Mouse (Mus musculus): Measurements from ENCODE around the gene Gas2l1. TPM values are rescaled to one million over a fixed set of nuclear protein-coding genes. Genes with fewer than 3 reads are reported as not detected.

Gas2l1 gene
- total and polyA plus RNA-seq, 2 experiments from 2014 or later = 17.3 to 38.1 TPM

DNA sequence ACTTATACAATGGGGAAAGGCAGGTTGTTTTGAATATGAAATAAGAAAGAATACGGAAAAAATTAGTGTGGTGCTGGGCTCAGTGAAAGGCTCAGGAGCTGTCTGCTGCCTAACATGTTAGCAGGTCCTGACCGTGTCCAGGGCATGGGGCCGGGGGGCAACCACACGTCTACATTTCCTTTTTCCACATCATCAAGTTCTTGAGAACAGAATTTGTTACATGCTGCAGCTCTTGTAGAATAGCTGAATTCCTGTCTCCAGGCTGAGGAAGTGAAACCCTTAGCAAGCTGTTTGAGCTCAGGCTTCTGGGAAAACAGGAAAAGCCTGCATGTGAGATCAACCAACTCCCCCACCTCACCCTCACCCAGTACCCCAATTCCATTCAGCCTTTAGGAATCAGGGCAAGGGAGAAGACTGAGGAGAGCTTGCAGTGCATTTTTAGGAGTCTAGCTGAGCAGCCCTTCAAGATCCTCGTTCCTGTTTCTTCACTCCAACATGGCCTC is 52.9 kb downstream of the Gas2l1 start:
- no peaks in the 10 kb centered on the region for H3K4me1 ChIP-seq (ENCODE audit: insufficient read depth, low read length)
- ATAC-seq = no peak
- no peak for DNase-seq (ENCODE audit: low spot score)
- no peak overlapping the region for H3K4me2 ChIP-seq (ENCODE audit: low read depth, low read length)
- no peak overlapping the region for H3K9ac ChIP-seq (replicated peaks; ENCODE audit: low read length)
- no peaks in the 10 kb centered on the region for H3K27me3 ChIP-seq (ENCODE audit: insufficient read depth, low read length)
- no peak for TF ChIP-seq CTCF (IDR thresholded peaks at IDR 0.05; ENCODE audit: low read depth)
- H3K27ac ChIP-seq = 0 out of 2 replicates have a peak overlapping the region, but pooled peaks have one; percentile 15
- no peaks in the 10 kb centered on the region for H3K9me3 ChIP-seq (ENCODE audit: low read length)
- WGBS = 78% methylated on average over 5 of the region's 5 CpGs
- H3K4me3 ChIP-seq (ENCODE audit: low read length) = no peak overlapping the region
- peaks cover 42% of the 10 kb centered on the region for H3K36me3 ChIP-seq (ENCODE audit: insufficient read depth, low read length)

DNA sequence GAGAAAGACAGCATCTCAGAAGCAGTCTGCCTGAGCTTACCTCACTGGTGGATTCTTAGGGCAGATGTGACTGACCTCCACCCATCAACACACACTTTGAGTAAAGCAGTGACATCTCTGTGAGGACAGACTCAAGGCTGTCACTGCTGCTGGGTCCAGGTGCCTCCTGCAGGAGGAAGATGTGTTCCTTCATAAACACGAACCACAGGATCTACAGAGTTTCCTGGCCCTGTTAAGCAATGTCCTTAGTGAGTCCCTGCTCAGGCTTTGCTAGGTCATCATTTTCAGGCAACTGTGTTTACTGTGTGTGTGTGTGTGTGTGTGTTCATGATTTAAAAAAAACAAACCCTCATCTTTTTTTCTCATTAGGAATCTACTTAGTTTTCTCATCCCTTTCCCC is 53.6 kb downstream of the Gas2l1 start:
- no peaks in the 10 kb centered on the region for H3K9me3 ChIP-seq (ENCODE audit: low read length)
- H3K27me3 ChIP-seq (ENCODE audit: insufficient read depth, low read length) = no peaks in the 10 kb centered on the region
- H3K36me3 ChIP-seq (ENCODE audit: insufficient read depth, low read length) = peaks cover 35% of the 10 kb centered on the region
- H3K27ac ChIP-seq = no peak overlapping the region
- H3K9ac ChIP-seq (replicated peaks; ENCODE audit: low read length) = no peak overlapping the region
- H3K4me1 ChIP-seq (ENCODE audit: insufficient read depth, low read length) = no peaks in the 10 kb centered on the region
- ATAC-seq (no peak), DNase-seq (ENCODE audit: low spot score) (no peak)
- no peak for TF ChIP-seq CTCF (IDR thresholded peaks at IDR 0.05; ENCODE audit: low read depth)
- no peak overlapping the region for H3K4me2 ChIP-seq (ENCODE audit: low read depth, low read length)
- 94% methylated on average over 1 of the region's 1 CpGs for WGBS
- H3K4me3 ChIP-seq (ENCODE audit: low read length) = no peak overlapping the region

DNA sequence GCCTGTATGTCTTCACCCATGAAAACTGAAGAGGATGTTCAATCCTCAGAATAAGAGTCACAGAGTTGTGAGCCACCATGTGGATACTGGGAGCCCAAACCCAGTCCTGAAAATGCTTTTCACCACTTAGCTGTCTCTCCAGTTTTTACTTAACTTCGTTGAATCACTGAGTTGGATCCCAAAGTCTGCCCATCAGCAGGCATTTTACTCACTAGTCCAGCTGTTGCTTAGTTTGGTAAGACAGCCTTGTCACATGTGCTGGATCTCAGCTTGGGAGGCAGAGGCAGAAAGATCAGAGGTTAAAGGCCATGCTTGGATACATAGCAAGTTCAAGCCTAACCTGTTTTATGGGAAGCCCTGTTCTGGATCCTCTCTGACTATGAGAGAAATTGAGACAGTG is 54.9 kb downstream of the Gas2l1 start:
- H3K9ac ChIP-seq (replicated peaks; ENCODE audit: low read length) = no peak overlapping the region
- H3K27me3 ChIP-seq (ENCODE audit: insufficient read depth, low read length) = no peaks in the 10 kb centered on the region
- ATAC-seq (no peak), DNase-seq (ENCODE audit: low spot score) (no peak)
- WGBS = 75% methylated on average over 1 of the region's 1 CpGs
- H3K4me1 ChIP-seq (ENCODE audit: insufficient read depth, low read length) = no peaks in the 10 kb centered on the region
- no peak overlapping the region for H3K27ac ChIP-seq
- no peak for TF ChIP-seq CTCF (IDR thresholded peaks at IDR 0.05; ENCODE audit: low read depth)
- H3K4me2 ChIP-seq (ENCODE audit: low read depth, low read length) = no peak overlapping the region
- H3K36me3 ChIP-seq (ENCODE audit: insufficient read depth, low read length) = peaks cover 31% of the 10 kb centered on the region
- H3K9me3 ChIP-seq (ENCODE audit: low read length) = no peaks in the 10 kb centered on the region
- no peak overlapping the region for H3K4me3 ChIP-seq (ENCODE audit: low read length)

DNA sequence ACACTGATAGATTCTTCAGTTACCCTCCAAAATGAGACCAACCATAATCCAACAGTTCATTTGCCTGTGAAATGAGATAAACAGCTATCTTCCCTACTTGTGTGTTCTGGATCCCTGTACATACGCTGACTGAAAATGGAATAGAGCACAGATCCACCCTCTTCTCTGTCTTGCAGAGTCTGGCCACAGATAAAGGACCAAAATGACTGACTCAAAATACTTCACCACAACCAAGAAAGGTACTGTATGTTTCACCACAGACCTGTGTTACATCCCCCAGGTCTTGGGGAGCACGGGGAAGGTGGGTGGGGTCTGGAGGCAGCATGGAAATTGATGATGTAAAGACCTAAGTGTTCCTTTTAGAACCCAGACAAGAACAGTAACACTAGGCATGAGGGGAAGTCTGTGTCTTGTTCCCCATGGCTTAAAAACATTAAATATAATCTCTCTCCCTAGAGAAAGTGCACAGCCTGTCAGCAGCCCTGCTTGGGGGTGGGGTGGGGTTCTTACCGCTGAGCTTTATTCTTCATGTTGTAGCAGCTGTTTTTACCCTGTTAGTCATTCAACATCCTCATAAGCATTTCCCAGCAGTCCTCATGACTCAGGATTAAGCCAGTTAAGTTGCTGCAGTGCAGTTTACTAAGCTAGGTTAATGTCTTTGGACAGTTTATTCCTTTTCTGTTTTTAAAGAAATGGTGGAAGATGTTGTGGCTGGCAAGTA is 55.6 kb downstream of the Gas2l1 start:
- WGBS = 82% methylated on average over 3 of the region's 3 CpGs
- H3K4me3 ChIP-seq (ENCODE audit: low read length) = no peak overlapping the region
- no peak overlapping the region for H3K4me2 ChIP-seq (ENCODE audit: low read depth, low read length)
- H3K27me3 ChIP-seq (ENCODE audit: insufficient read depth, low read length) = no peaks in the 10 kb centered on the region
- H3K9ac ChIP-seq (replicated peaks; ENCODE audit: low read length) = no peak overlapping the region
- TF ChIP-seq CTCF (IDR thresholded peaks at IDR 0.05; ENCODE audit: low read depth) = no peak
- no peaks in the 10 kb centered on the region for H3K9me3 ChIP-seq (ENCODE audit: low read length)
- H3K27ac ChIP-seq = no peak overlapping the region
- H3K36me3 ChIP-seq (ENCODE audit: insufficient read depth, low read length) = peaks cover 30% of the 10 kb centered on the region
- DNase-seq (ENCODE audit: low spot score) = no peak
- H3K4me1 ChIP-seq (ENCODE audit: insufficient read depth, low read length) = no peaks in the 10 kb centered on the region
- ATAC-seq = no peak

DNA sequence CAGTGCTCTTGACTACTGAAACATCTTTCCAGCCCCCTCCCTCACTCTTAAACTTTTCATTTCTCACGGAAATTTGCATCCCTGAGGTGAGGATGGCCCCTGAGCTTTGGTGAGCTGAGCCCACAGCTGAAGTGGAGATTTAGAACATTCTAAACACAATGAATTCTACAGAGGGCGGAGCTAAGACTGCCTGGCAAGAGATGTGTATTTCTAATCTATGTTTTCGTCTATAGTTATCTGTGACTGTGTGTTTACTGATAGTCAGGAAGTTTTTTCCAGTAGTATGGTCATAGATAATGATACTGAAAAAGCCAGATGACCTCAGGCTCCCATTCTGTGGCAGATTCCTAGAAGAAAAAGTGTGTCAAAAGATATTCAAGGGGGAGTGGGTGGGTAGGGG is 56.3 kb downstream of the Gas2l1 start:
- Histone ChIP-seq H3K9me3 (ENCODE audit: low read length) (no peaks in the 10 kb centered on the region), H3K27ac (no peak overlapping the region), H3K4me2 (ENCODE audit: low read depth, low read length) (no peak overlapping the region), H3K27me3 (ENCODE audit: insufficient read depth, low read length) (no peaks in the 10 kb centered on the region), H3K4me1 (ENCODE audit: insufficient read depth, low read length) (no peaks in the 10 kb centered on the region), H3K9ac (replicated peaks; ENCODE audit: low read length) (no peak overlapping the region), H3K36me3 (ENCODE audit: insufficient read depth, low read length) (peaks cover 24% of the 10 kb centered on the region; the same call in 1 of the 2 replicates), H3K4me3 (ENCODE audit: low read length) (no peak overlapping the region)
- DNase-seq (ENCODE audit: low spot score) (no peak), ATAC-seq (no peak)
- TF ChIP-seq CTCF (IDR thresholded peaks at IDR 0.05; ENCODE audit: low read depth) = no peak
- 90% methylated on average over 3 of the region's 3 CpGs for WGBS

DNA sequence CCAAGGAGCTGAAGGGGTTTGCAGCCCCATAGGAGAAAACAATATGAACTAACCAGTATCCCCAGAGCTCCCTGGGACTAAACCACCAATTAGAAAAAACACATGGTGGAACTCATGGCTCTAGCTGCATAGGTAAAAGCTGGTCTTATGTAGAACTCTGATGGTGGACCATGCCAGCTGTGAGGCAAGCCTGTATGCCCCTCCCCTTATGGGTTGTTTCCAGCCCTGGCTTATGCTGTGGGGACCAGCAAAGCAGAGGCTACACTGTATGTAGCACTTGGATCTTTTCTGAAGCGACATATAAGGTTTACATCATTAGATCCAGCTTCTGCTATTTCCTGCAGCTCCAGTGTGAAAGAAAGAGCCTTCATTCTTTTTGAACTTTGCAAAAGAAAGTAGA is 57.9 kb downstream of the Gas2l1 start:
- no peak overlapping the region for H3K4me3 ChIP-seq (ENCODE audit: low read length)
- no peaks in the 10 kb centered on the region for H3K4me1 ChIP-seq (ENCODE audit: insufficient read depth, low read length)
- WGBS = 86% methylated on average over 1 of the region's 1 CpGs
- no peaks in the 10 kb centered on the region for H3K27me3 ChIP-seq (ENCODE audit: insufficient read depth, low read length)
- no peak overlapping the region for H3K4me2 ChIP-seq (ENCODE audit: low read depth, low read length)
- H3K9me3 ChIP-seq (ENCODE audit: low read length) = no peaks in the 10 kb centered on the region
- ATAC-seq = no peak
- no peak for TF ChIP-seq CTCF (IDR thresholded peaks at IDR 0.05; ENCODE audit: low read depth)
- H3K36me3 ChIP-seq (ENCODE audit: insufficient read depth, low read length) = peaks cover 19% of the 10 kb centered on the region; the same call in 1 of the 2 replicates
- H3K27ac ChIP-seq = no peak overlapping the region
- no peak overlapping the region for H3K9ac ChIP-seq (replicated peaks; ENCODE audit: low read length)
- no peak for DNase-seq (ENCODE audit: low spot score)

DNA sequence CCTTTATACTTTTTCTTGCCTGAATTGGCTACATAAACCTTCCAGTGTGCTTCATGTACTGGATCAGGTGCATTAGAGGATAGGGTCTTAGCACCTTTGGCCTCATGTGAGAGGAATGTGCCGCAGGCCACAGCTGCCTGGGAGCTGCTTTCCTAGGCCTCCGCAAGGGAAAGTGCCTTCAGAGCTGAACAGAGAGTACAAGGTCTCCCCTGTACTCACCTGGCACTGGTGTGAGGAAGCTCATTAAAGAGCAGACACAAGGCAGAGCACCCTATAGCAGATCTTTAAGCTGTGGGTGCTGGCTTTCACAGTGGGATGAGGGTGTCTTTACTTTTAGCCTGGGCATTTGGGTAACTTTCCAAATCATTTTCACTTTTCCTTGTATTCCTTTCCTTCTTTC is 59.6 kb downstream of the Gas2l1 start:
- H3K9me3 ChIP-seq (ENCODE audit: low read length) = no peaks in the 10 kb centered on the region
- WGBS = 97% methylated on average over 2 of the region's 2 CpGs
- DNase-seq (ENCODE audit: low spot score) = no peak

More for the DNA sequence above, 59.6 kb downstream of the Gas2l1 start:
- peaks cover 14% of the 10 kb centered on the region; the same call in 1 of the 2 replicates for H3K36me3 ChIP-seq (ENCODE audit: insufficient read depth, low read length)
- no peaks in the 10 kb centered on the region for H3K4me1 ChIP-seq (ENCODE audit: insufficient read depth, low read length)
- no peaks in the 10 kb centered on the region for H3K27me3 ChIP-seq (ENCODE audit: insufficient read depth, low read length)
- H3K4me2 ChIP-seq (ENCODE audit: low read depth, low read length) = no peak overlapping the region
- no peak for ATAC-seq
- H3K4me3 ChIP-seq (ENCODE audit: low read length) = no peak overlapping the region
- TF ChIP-seq CTCF (IDR thresholded peaks at IDR 0.05; ENCODE audit: low read depth) = no peak
- H3K9ac ChIP-seq (replicated peaks; ENCODE audit: low read length) = no peak overlapping the region
- no peak overlapping the region for H3K27ac ChIP-seq

Small RNA genes within 50 kb of the gene (microRNA-seq; reads per million reads assigned to microRNA genes)
- 0 to 0.18 reads per million in 2 experiments for gene Gm47296

Other genes with a start within 250 kb of the Gas2l1 start
- gene Nf2, start 215.8 kb downstream of the Gas2l1 start, total RNA-seq (2014; rRNA removed) = 93.1 and 97.6 TPM in 2 replicates
- 55.5 and 57.4 TPM in 2 replicates for gene Nf2, start 215.8 kb downstream of the Gas2l1 start, polyA plus RNA-seq (2015; fragmentation: Nextera tagmentation; extraction: Ambion mirVana)
- gene Nipsnap1, start 191.4 kb downstream of the Gas2l1 start, total RNA-seq (2014; rRNA removed) = 118 and 140 TPM in 2 replicates
- 114 and 116 TPM in 2 replicates for gene Nipsnap1, start 191.4 kb downstream of the Gas2l1 start, polyA plus RNA-seq (2015; fragmentation: Nextera tagmentation; extraction: Ambion mirVana)
- gene Thoc5, start 170.0 kb downstream of the Gas2l1 start, total RNA-seq (2014; rRNA removed) = 30.3 and 37.8 TPM in 2 replicates
- 36.5 and 38.1 TPM in 2 replicates for gene Thoc5, start 170.0 kb downstream of the Gas2l1 start, polyA plus RNA-seq (2015; fragmentation: Nextera tagmentation; extraction: Ambion mirVana)
- 46.6 and 60.3 TPM in 2 replicates for gene Nefh, start 117.3 kb downstream of the Gas2l1 start, total RNA-seq (2014; rRNA removed)
- 21.7 and 22.5 TPM in 2 replicates for gene Nefh, start 117.3 kb downstream of the Gas2l1 start, polyA plus RNA-seq (2015; fragmentation: Nextera tagmentation; extraction: Ambion mirVana)
- 141 and 150 TPM in 2 replicates for gene Ap1b1, start 78.5 kb downstream of the Gas2l1 start, total RNA-seq (2014; rRNA removed)
- gene Ap1b1, start 78.5 kb downstream of the Gas2l1 start, polyA plus RNA-seq (2015; fragmentation: Nextera tagmentation; extraction: Ambion mirVana) = 85.3 and 89.1 TPM in 2 replicates
- gene Rasl10a, start 7.2 kb downstream of the Gas2l1 start, total RNA-seq (2014; rRNA removed) = 4.7 and 4.8 TPM in 2 replicates
- gene Rasl10a, start 7.2 kb downstream of the Gas2l1 start, polyA plus RNA-seq (2015; fragmentation: Nextera tagmentation; extraction: Ambion mirVana) = 4.5 and 4.7 TPM in 2 replicates
- 48.8 and 54.5 TPM in 2 replicates for gene Rhbdd3, start 33.6 kb upstream of the Gas2l1 start, total RNA-seq (2014; rRNA removed)
- gene Rhbdd3, start 33.6 kb upstream of the Gas2l1 start, polyA plus RNA-seq (2015; fragmentation: Nextera tagmentation; extraction: Ambion mirVana) = 39.1 and 42.2 TPM in 2 replicates
- 337 and 384 TPM in 2 replicates for gene Ewsr1, start 33.9 kb upstream of the Gas2l1 start, total RNA-seq (2014; rRNA removed)
- 371 and 412 TPM in 2 replicates for gene Ewsr1, start 33.9 kb upstream of the Gas2l1 start, polyA plus RNA-seq (2015; fragmentation: Nextera tagmentation; extraction: Ambion mirVana)
- 15.0 and 15.7 TPM in 2 replicates for gene Emid1, start 86.9 kb upstream of the Gas2l1 start, total RNA-seq (2014; rRNA removed)
- gene Emid1, start 86.9 kb upstream of the Gas2l1 start, polyA plus RNA-seq (2015; fragmentation: Nextera tagmentation; extraction: Ambion mirVana) = 22.7 and 24.2 TPM in 2 replicates
- 14.8 and 18.5 TPM in 2 replicates for gene Kremen1, start 196.2 kb upstream of the Gas2l1 start, total RNA-seq (2014; rRNA removed)
- gene Kremen1, start 196.2 kb upstream of the Gas2l1 start, polyA plus RNA-seq (2015; fragmentation: Nextera tagmentation; extraction: Ambion mirVana) = 3.2 and 3.6 TPM in 2 replicates

Measured in hindbrain, postnatal 0 days (tissue).